Mouse (Mus musculus) brain, embryonic 14.5 days (tissue): ENCODE results near the gene Lbhd1.

Experiments
- CTCF ChIP-seq: fragments of 200-500 bp; IDR thresholded peaks from 2 replicates; pipeline ENCODE4 v1.5.1; 2012; ENCODE audit warnings: inconsistent platforms, mild to moderate bottlenecking, moderate library complexity, borderline replicate concordance; ENCODE audit not compliant: insufficient read depth, insufficient read length; ENCODE audit errors: extremely low read depth
- POLR2A ChIP-seq: fragments of 200-500 bp; IDR thresholded peaks from 2 replicates; pipeline ENCODE4 v1.6.1; 2012; ENCODE audit warnings: mild to moderate bottlenecking, inconsistent platforms, borderline replicate concordance; ENCODE audit not compliant: poor library complexity, insufficient read depth, insufficient read length, severe bottlenecking; ENCODE audit errors: extremely low read depth

DNA sequence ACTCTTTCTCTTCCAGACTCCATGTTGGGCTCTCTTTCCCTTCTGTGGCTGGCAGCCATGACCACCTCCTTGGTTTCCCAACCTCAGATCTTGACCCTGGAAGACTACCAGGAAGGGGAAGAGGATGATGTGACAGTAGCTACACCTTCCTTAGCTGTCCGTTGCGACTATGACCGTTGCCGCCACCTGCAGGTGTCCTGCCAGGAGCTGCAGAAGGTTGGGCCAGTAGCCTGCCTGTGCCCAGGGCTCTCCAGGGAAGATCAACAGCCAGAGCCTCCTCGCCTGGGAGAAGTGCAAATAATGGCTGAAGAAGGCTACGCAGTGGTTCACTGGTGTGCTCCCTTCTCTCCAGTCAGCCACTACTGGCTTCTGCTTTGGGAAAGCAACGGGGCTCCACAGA, 31.9 kb upstream of the Lbhd1 start:
- TF ChIP-seq POLR2A (no peak), CTCF (no peak)
